9 mouse cellular contexts compared by ENCODE assay signal in the genomic region with DNA sequence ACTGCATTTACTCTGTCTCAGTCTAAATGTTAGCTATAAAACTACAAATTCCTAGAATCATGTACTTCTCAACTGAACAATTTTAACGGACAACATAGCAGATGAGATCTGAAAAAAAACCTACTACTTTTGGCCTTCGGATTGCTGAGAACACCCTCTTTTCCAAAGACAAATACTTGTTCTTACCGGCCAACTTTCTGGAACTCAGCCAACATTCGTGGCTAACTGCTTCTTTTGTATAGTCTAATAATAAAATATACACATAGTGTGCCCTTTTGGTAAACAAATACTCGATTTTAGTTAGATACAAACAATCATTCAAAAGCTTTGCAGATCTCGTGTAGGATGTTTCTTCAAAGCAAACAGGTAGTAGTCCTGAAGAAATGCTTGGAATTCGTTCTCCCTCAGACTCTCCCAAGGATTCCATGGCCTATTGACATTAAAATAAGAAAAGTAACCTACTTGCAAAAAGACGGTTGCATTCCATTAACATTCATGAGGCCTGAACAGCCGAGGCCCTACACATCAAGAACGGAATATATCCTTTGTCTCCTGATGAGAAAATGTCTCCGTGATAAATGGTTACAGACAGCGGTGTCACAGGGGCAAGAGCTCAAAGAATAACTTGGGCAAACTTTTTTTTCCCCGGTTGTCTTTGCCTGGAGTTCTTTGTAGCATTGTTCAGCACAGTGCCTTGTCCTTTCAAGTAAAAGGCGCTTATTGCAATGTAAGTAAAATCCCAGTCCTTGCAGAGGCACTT. TPM values are rescaled to one million over a fixed set of nuclear protein-coding genes. Genes with fewer than 3 reads are reported as not detected.
A peak's percentile ranks its signal among the peaks of the same experiment; 100 is the strongest.
DNase-seq lines count a peak whose midpoint lies in the region; ATAC-seq and TF ChIP-seq lines count a peak whose summit lies in the region.
"Had no signal": no experiment of that assay in that cellular context is flagged by ENCODE, and none has a peak within 500 bp of the region (broad histone marks: within the 10 kb centered on the region; RNA-seq: fewer than 3 reads in every experiment).

No protein-coding gene starts in this region.

- no peak for TF ChIP-seq CTCF in E14TG2a.4 (conservative IDR thresholded peaks at IDR 0.05; ENCODE audit: low read length)
- no peak for TF ChIP-seq CTCF in stomach, postnatal 0 days (IDR thresholded peaks at IDR 0.05; ENCODE audit: low read depth)

- H3K9me3 ChIP-seq in E14TG2a.4 (ENCODE audit: low read length), result peaks cover 5% of the 10 kb centered on the region; the same call in 1 of the 2 replicates
- H3K9me3 ChIP-seq in forebrain, embryonic 15.5 days, result no peaks in the 10 kb centered on the region
- H3K9me3 ChIP-seq in liver, embryonic 15.5 days (replicated peaks), result no peaks in the 10 kb centered on the region
- H3K9me3 ChIP-seq in stomach, postnatal 0 days (ENCODE audit: control insufficient read depth, low read length), result no peaks in the 10 kb centered on the region

- intact Hi-C loops in left cerebral cortex, postnatal 4 days (cut with DNase I), result no loop called here

- no peak for TF ChIP-seq EP300 in stomach, postnatal 0 days (optimal IDR thresholded peaks at IDR 0.05)

- peak overlapping the region; percentile 89 for H3K4me3 ChIP-seq in E14TG2a.4 (replicated peaks; ENCODE audit: low read length)
- H3K4me3 ChIP-seq in forebrain, embryonic 15.5 days, result peak overlapping the region; percentile 90; the same call in 1 of the 2 replicates
- peak overlapping the region; percentile 82 for H3K4me3 ChIP-seq in liver, embryonic 15.5 days (replicated peaks)
- no peak overlapping the region for H3K4me3 ChIP-seq in stomach, postnatal 0 days (ENCODE audit: low read depth, low read length)

- 3% methylated on average over 14 of the region's 14 CpGs for WGBS in forebrain, embryonic 15.5 days
- WGBS in liver, embryonic 15.5 days (ENCODE audit: insufficient replicate concordance), result 65% methylated on average over 14 of the region's 14 CpGs
- 22% methylated on average over 14 of the region's 14 CpGs for WGBS in stomach, postnatal 0 days

- ATAC-seq in forebrain, embryonic 15.5 days (replicated peaks), result no peak
- ATAC-seq in liver, embryonic 15.5 days (ENCODE audit: insufficient read depth), result no peak
- no peak for ATAC-seq in stomach, postnatal 0 days (ENCODE audit: low FRiP score, low TSS enrichment)

- peaks cover 35% of the 10 kb centered on the region for H3K4me1 ChIP-seq in E14TG2a.4 (replicated peaks; ENCODE audit: low read depth, low read length)
- peaks cover 26% of the 10 kb centered on the region for H3K4me1 ChIP-seq in forebrain, embryonic 15.5 days
- H3K4me1 ChIP-seq in liver, embryonic 15.5 days (replicated peaks), result peaks cover 35% of the 10 kb centered on the region
- H3K4me1 ChIP-seq in stomach, postnatal 0 days (replicated peaks; ENCODE audit: control insufficient read depth, insufficient read depth), result no peaks in the 10 kb centered on the region

- peak; percentile 80 for DNase-seq in ES-CJ7 (ENCODE audit: low read depth, low spot score)
- peak; percentile 26 for DNase-seq in stomach, postnatal 0 days (ENCODE audit: low spot score)
- no peak for DNase-seq in thymus, postnatal 4 days
- DNase-seq in left cerebral cortex, postnatal 4 days, result no peak
- no peak for DNase-seq in urinary bladder, postnatal 10 days (ENCODE audit: low spot score)

- no peak overlapping the region for H3K9ac ChIP-seq in forebrain, embryonic 15.5 days (replicated peaks)
- H3K9ac ChIP-seq in liver, embryonic 15.5 days, result 0 out of 2 replicates have a peak overlapping the region, but pooled peaks have one; percentile 72
- H3K9ac ChIP-seq in stomach, postnatal 0 days (ENCODE audit: low read length), result no peak overlapping the region

- H3K27me3 ChIP-seq in E14TG2a.4 (ENCODE audit: insufficient read depth, low read length), result no peaks in the 10 kb centered on the region
- H3K27me3 ChIP-seq in forebrain, embryonic 15.5 days, result no peaks in the 10 kb centered on the region
- no peaks in the 10 kb centered on the region for H3K27me3 ChIP-seq in liver, embryonic 15.5 days
- no peaks in the 10 kb centered on the region for H3K27me3 ChIP-seq in stomach, postnatal 0 days (ENCODE audit: control insufficient read depth, insufficient read depth, low read length)
- H3K27me3 ChIP-seq: megakaryocyte, embryonic 14.5 days had no signal

- H3K27ac ChIP-seq in forebrain, embryonic 15.5 days (replicated peaks), result peak overlapping the region; percentile 90; the same call in 1 of the 2 replicates
- peak overlapping the region; percentile 96 for H3K27ac ChIP-seq in liver, embryonic 15.5 days (replicated peaks)
- H3K27ac ChIP-seq in stomach, postnatal 0 days (replicated peaks), result no peak overlapping the region

- 0 out of 2 replicates have a peak, but pooled peaks cover 7% of the 10 kb centered on the region for H3K36me3 ChIP-seq in E14TG2a.4 (ENCODE audit: insufficient read depth, low read length)
- H3K36me3 ChIP-seq in forebrain, embryonic 15.5 days, result no peaks in the 10 kb centered on the region
- H3K36me3 ChIP-seq in liver, embryonic 15.5 days (replicated peaks), result no peaks in the 10 kb centered on the region
- no peaks in the 10 kb centered on the region for H3K36me3 ChIP-seq in stomach, postnatal 0 days (ENCODE audit: control insufficient read depth, insufficient read depth, low read length)

- peak overlapping the region; percentile 72 for H3K4me2 ChIP-seq in forebrain, embryonic 15.5 days (replicated peaks)
- H3K4me2 ChIP-seq in liver, embryonic 15.5 days, result peak overlapping the region; percentile 82
- no peak overlapping the region; the same call in 1 of the 2 replicates for H3K4me2 ChIP-seq in stomach, postnatal 0 days (replicated peaks; ENCODE audit: low read depth)

RNA-seq across cellular contexts. Expression of gene Lysmd3, which starts 1.2 kb away (rescaled TPM):
- polyA plus RNA-seq in forebrain, embryonic 15.5 days (2015; fragmentation: Nextera tagmentation; extraction: Ambion mirVana), result 20.7 and 23.6 TPM in 2 replicates
- 16.0 and 18.6 TPM in 2 replicates for polyA plus RNA-seq in liver, embryonic 15.5 days (2015; fragmentation: Nextera tagmentation; extraction: Ambion mirVana)
- 14.2 and 16.2 TPM in 2 replicates for polyA plus RNA-seq in stomach, postnatal 0 days (2015; fragmentation: Nextera tagmentation; extraction: Ambion mirVana)
- 10 to 100 TPM; 16.5 to 21.5 TPM for total RNA-seq in left cerebral cortex, postnatal 4 days (2021)

RNA-seq across cellular contexts. Expression of gene Adgrv1, which starts 23.3 kb away (rescaled TPM):
- 16.1 and 17.3 TPM in 2 replicates for polyA plus RNA-seq in forebrain, embryonic 15.5 days (2015; fragmentation: Nextera tagmentation; extraction: Ambion mirVana)
- 0.10 and 0.12 TPM in 2 replicates for polyA plus RNA-seq in liver, embryonic 15.5 days (2015; fragmentation: Nextera tagmentation; extraction: Ambion mirVana)
- polyA plus RNA-seq in stomach, postnatal 0 days (2015; fragmentation: Nextera tagmentation; extraction: Ambion mirVana), result 1.3 and 1.4 TPM in 2 replicates
- total RNA-seq in left cerebral cortex, postnatal 4 days (2021), result 1 to 10 TPM; 8.8 to 9.2 TPM

RNA-seq across cellular contexts. Expression of gene Polr3g, which starts 54.5 kb away (rescaled TPM):
- 3.8 and 4.0 TPM in 2 replicates for polyA plus RNA-seq in forebrain, embryonic 15.5 days (2015; fragmentation: Nextera tagmentation; extraction: Ambion mirVana)
- 7.8 and 10.0 TPM in 2 replicates for polyA plus RNA-seq in liver, embryonic 15.5 days (2015; fragmentation: Nextera tagmentation; extraction: Ambion mirVana)
- polyA plus RNA-seq in stomach, postnatal 0 days (2015; fragmentation: Nextera tagmentation; extraction: Ambion mirVana), result 34.0 and 39.6 TPM in 2 replicates
- total RNA-seq in left cerebral cortex, postnatal 4 days (2021), result 1 to 10 TPM; 4.0 to 4.8 TPM

RNA-seq across cellular contexts. Expression of gene Mblac2, which starts 54.9 kb away (rescaled TPM):
- polyA plus RNA-seq in forebrain, embryonic 15.5 days (2015; fragmentation: Nextera tagmentation; extraction: Ambion mirVana), result 25.7 and 28.1 TPM in 2 replicates
- 3.4 and 3.7 TPM in 2 replicates for polyA plus RNA-seq in liver, embryonic 15.5 days (2015; fragmentation: Nextera tagmentation; extraction: Ambion mirVana)
- 11.1 and 11.7 TPM in 2 replicates for polyA plus RNA-seq in stomach, postnatal 0 days (2015; fragmentation: Nextera tagmentation; extraction: Ambion mirVana)
- total RNA-seq in left cerebral cortex, postnatal 4 days (2021), result 10 to 100 TPM; 34.1 to 39.5 TPM

Comparison
In these comparisons a context has a peak if more than half of its experiments do, and no peak if none do; other contexts are left out.
1. DNase-seq: peak in ES-CJ7 (single experiment) and stomach, postnatal 0 days (single experiment); none in thymus, postnatal 4 days (single experiment), left cerebral cortex, postnatal 4 days (single experiment) and urinary bladder, postnatal 10 days (single experiment).